Mouse (Mus musculus): ENCODE data around the gene Brms1l.
"Not testable (repeated sequence)": the region's sequence is repeated elsewhere in the genome, so short reads cannot be mapped to it uniquely, and the experiment has no call there.

Brms1l gene

DNA sequence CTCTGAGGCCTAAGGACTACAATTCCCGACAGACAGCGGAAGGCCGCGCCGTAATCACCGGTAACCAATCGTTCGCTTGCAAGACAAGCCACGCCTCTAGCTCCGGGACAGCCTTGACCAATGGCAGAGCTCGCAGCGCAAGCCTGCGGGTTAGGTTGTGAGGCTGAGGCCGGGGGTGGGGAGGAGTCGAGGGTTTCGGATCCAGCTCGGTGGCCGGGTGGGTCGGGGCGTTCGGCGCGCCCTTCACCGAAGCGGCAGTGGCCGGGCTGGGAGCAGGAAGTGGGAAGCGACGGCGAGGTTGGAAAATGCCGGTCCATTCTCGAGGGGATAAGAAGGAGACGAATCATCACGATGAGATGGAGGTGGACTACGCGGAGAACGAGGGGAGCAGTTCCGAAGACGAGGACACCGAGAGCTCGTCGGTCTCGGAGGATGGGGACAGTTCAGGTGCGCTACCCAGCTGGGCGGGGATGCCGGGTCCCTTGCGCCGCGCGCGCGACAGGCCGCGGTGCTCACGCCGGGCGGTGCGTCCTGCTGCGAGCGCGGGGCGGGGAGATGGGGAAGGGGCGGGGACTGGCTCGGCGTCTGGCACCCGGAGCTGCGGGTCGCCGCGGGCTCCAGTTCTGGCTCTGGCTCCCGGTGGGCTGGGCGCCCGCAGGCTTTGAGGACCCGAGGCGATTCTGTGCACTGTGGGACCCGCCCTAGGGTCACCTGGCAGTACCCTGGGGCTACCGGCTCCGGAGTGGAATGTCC lies at the start of gene Brms1l:
TSS of gene Brms1l (plus strand) at position 126 of the 753 bp plus-strand sequence.
- peak; percentile 98 for DNase-seq (ENCODE audit: low spot score)

DNA sequence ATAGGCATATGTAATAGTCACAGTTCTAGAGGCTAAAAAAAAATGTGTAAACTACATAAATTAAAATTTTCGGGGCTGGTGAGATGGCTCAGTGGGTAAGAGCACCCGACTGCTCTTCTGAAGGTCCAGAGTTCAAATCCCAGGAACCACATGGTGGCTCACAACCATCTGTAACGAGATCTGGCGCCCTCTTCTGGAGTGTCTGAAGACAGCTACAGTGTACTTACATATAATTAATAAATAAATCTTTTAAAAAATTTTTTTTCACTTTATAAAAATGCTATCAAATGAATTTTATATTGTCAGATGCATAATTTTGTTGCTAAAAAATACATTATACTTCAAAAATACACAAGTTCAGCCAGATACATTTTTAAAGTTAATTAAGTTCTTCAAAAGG lies 41.6 kb upstream of the Brms1l start:
- DNase-seq (ENCODE audit: low spot score): not testable (repeated sequence)

DNA sequence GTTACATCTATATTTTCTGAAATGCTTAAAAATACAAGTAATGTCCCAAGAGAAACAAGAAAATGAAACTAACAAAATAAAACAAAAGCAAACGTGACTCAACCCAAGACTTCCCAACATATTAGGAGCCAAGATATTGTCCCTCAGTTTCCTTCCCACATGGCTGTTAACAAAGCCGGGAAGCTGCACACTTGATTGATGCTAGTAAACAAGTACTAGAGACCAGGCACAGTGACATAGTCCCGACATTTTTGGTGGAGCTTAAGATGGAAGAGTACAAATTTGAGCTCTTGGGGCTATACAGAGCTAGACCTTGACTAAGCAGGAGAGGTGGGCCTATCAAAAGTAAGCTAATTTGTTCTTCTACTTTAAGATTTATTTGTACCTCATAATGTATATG lies 39.0 kb upstream of the Brms1l start:
- no peak for DNase-seq (ENCODE audit: low spot score)

DNA sequence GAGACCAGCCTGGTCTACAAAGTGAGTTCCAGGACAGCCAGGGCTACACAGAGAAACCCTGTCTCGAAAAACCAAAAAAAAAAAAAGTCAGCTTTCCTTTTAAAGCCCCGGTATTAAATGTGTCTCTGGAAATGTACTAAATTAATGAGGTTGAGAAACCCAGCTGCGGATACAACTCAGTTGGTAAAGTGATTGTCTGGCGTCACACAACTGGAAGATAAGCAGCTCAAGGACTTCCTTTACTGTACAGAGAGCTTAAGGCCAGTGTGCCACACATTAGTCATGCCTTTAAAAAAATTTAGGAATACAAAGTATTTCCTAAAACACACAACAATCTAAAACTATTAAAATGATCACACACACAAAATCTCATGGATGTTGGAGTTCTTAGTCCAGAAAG lies 37.4 kb upstream of the Brms1l start:
- DNase-seq (ENCODE audit: low spot score): no peak

GRCm38 (mm10) chr12:55800144-55800543 lies 36.0 kb upstream of the Brms1l start:
- no peak for DNase-seq (ENCODE audit: low spot score)

DNA sequence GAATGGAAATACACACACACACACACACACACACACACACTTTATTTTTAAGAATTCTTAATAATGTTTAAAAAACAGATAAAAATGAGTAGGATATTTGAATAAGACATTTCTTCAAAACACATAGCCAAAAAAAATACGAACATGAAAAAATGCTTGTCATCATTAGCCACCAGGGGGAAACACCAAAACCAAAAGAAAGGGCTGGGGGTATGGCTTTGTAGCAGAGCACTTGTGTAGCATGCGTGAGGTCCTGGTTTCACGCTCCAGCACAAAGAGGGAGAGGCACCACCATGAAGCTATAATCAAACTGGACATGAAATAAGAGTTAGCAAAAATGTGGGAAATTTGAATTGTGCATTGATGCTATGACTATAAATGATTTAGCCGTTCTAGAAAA lies 35.0 kb upstream of the Brms1l start:
- DNase-seq (ENCODE audit: low spot score): no peak

DNA sequence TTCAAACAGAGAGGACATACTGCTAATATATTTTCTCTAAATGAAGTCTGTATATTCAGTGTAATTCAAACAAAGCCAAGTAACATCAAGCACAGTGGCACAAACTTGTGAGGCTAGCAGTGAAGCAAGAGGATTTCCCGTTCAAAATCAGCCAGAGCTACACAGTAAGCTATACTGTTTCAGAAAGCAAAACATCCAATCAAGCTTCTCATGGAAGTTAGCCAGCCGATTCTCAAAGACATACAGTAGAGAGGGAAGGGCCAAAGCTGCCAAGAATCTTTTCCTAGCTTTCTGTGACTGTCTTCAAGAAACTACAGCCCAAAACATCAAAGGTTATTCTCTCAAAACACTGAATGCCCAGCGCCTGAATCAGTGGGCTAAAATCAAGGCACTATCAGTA lies 31.1 kb upstream of the Brms1l start:
- no peak for DNase-seq (ENCODE audit: low spot score)

- DNase-seq (ENCODE audit: low spot score): no peak
Measured at GRCm38 (mm10) chr12:55816488-55816887, 19.6 kb upstream of the Brms1l start.

- DNase-seq (ENCODE audit: low spot score): no peak
Measured at GRCm38 (mm10) chr12:55820119-55820660, 15.9 kb upstream of the Brms1l start.

DNA sequence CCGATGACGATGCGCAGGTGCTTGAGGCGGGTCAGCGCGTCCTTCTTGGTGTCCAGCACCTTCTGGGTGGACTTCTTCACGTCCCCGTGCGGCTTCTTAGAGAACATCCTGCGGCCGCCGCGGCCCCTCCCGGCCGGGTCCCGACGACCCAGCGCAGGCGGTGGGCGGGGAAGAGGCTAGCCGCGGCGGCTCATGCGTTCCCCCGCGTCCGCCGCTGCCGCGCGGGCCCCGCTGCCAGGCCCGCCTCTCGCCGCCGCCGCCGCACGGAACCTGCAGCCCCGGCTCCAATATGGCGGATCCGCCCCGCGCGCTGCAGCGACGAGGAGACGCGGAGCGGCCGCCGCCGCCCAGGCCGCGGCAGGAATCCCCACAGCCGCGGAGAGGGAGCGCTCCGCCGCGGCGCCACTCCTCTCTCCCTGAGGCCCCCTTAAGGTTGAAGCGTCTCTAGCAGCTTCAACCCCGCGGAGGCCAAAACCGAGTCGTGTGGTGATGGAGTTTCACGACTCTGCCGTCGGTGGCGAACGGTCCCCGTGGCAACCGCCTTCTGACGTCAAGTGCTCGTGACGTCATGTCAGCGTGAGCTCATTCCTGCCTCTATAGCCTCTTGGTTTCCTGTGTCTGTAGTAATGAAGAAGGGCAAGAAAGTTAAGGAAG lies 15.3 kb upstream of the Brms1l start, which contains the start of gene Ralgapa1:
TSS of gene Ralgapa1 (minus strand) at position 507 of the 654 bp plus-strand sequence.
- DNase-seq (ENCODE audit: low spot score): peak; percentile 96

DNA sequence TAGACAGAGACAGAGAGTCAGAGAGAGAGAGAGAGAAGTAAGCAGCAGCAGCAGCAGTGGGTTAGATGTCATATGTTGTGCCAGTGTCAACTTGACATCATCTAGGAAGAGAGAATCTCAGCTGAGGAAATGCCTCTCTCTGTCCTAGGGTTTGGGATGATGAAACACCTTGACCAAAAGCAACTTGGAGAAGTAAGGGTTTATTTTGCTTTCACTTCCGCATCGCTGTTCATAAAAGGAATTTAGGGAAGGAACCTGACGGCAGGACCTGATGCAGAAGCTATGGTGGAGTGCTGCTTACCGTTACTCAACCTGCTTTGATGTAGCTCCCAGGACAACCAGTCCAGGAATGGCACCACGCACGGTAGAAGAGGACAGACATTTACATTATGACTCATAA lies 12.1 kb upstream of the Brms1l start:
- no peak for DNase-seq (ENCODE audit: low spot score)

DNA sequence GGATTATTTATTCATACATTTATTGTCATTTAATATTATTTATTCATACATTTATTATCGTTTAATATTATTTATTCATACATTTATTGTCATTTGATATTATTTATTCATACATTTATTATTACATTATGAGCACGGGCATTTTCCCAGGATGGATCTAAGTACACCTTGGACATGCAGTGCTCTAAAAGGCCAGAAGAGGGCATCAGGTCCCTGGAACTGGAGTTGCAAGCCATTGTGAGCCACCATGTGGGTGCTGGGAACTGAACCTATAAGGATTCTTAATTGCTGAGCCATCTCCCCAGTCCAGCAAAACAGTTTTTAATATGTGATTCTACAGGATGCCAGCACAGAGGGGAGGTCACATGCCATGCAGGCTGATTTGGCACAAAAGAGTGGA lies 10.6 kb upstream of the Brms1l start:
- no peak for DNase-seq (ENCODE audit: low spot score)

DNA sequence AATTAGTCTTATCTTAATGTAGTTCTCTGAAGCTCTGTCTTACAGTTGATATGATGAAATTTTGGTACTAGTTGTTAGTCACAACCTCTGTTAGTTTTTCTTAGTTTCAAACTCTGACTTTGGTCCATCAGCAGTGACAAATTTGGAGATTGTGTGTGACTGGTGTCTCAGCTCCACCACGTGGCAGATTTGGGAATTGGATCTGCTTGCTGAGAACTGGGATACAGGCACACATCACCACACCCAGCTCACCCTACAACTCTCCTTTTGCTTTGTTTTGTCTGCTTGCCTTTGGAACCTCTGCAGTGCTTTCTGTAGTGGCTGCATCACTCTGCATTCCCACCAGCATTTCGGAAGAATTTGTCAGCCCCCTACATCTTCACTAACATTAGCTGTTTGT lies 5.0 kb upstream of the Brms1l start:
- DNase-seq (ENCODE audit: low spot score): peak; percentile 64

GRCm38 (mm10) chr12:55832961-55833360 lies 3.2 kb upstream of the Brms1l start:
- DNase-seq (ENCODE audit: low spot score): no peak

DNA sequence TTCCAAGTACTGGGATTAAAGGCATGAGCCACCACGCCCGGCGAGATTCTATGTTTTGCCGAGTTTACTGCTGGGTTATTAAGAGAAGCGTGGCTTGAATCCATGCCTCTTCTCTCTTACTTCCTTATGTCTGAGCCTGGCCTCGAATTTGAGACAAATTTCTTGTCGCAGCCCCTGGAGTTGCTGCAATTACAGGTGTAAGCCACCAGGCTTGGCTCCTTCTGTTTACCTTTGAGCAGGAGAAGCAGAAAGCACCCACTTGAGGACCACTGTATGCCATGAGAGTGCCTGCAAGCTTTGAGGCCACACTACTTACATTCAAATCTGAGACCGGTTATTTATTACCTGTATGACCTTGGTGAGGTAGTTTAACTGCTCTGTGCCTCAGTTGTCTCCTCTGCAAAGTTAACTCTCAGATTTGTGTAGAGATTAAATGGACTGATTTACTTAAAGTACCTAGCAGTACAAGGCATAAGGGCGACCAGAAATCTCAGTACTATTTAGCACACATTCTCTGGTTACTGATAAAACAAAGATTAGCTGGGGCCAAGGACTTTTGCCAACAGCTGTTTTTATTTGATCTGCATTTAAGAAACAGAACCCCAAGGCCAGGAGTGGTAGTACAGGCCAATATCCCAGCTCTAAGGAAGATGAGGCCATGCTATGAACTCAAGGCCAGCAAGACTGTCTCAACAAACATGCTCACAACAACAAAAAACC lies 2.1 kb upstream of the Brms1l start:
- DNase-seq (ENCODE audit: low spot score): no peak

GRCm38 (mm10) chr12:55834891-55835290 lies 1.2 kb upstream of the Brms1l start:
- no peak for DNase-seq (ENCODE audit: low spot score)

DNA sequence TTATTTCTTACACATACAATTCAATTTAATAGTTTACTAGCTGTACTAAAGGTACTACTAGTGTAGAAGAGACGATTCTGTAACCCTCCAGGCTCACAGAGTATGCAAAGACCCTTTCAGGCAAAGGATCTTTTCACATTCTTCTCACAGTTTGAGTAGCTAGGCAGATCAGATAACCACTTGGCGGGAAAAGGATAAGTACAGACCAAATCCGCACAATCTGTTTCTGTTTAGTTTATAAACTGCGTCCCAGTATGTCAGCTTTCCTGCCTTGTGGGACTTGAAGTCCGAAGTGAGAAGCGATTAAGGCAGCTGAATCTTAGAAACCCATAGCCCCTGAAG lies 296 bp upstream of the Brms1l start:
- no peak for DNase-seq (ENCODE audit: low spot score)

DNA sequence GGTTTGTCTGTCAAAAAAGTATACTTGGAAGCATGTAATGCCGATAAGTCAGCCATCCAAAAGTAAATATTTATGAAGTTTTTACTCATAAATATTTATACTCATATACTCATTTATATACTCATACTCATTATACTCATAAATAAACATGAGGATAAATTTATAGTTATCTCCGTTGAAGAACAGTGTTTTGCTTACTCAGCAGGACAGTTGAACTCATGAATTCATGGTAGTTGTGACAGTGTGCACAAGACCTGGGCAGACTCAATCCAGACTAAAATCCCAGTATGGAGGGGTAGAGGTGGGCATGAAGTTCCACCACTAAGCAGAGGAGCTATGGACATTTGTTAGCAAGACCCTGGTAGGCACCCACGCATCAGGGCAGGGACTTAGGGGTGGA lies 1.4 kb downstream of the Brms1l start:
- no peak for DNase-seq (ENCODE audit: low spot score)

DNA sequence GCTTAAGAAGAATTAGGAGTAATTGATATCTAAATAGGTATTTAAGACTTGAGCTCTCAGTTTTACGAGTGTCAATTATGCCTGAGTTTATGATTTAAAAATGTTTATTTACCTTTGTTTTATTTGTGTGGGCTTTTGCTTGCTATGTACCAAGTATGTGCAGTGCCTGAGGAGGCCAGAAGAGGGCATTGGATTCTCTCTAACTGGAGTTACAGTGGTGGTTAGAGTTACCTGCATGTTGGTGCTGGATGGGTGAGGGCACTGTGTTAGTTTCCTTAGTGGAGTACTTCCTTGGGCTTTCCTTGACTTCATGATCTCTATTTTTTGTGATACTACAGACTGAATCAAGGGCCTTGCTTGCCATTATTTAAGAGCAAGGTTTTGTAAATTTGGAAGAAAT lies 10.6 kb downstream of the Brms1l start:
- DNase-seq (ENCODE audit: low spot score): no peak

DNA sequence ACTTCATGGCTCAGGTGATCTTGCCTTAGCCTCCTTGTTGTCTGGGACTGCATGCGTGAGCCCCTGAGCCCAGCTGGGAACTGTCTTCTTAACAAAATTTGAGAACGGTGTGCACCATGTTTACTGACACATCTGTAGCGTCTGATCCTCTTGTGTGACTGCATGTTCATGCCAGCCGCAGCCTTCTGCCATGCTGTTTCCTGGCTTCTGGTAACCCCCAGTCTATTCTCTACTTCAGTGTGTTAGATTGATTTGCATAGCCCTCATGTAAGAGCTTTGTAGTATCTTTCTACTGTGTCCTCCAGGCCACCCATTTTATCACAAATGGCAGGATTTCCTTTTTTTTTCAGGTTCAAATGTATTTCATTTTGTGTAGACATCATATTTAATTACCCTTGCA lies 11.7 kb downstream of the Brms1l start:
- DNase-seq (ENCODE audit: low spot score): no peak

DNA sequence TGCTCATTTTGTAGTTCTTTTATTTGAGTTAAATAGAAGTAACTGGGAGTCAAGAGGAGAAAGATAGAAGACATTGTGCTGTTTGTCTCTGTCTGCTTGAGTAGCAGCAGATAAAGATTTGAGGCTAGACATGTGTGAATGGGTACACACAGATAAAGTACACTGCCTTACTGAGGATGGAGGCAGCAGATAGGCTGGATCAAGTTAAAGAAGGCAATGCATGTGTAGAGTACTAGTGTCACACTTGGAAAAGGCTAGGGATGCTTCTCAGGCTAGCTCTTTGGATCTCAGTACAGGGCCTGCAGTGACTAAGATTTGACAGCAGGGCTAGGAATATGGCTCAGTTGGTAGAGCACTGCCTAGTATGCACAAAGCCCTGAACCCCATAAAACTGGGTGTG lies 14.5 kb downstream of the Brms1l start:
- no peak for DNase-seq (ENCODE audit: low spot score)

DNA sequence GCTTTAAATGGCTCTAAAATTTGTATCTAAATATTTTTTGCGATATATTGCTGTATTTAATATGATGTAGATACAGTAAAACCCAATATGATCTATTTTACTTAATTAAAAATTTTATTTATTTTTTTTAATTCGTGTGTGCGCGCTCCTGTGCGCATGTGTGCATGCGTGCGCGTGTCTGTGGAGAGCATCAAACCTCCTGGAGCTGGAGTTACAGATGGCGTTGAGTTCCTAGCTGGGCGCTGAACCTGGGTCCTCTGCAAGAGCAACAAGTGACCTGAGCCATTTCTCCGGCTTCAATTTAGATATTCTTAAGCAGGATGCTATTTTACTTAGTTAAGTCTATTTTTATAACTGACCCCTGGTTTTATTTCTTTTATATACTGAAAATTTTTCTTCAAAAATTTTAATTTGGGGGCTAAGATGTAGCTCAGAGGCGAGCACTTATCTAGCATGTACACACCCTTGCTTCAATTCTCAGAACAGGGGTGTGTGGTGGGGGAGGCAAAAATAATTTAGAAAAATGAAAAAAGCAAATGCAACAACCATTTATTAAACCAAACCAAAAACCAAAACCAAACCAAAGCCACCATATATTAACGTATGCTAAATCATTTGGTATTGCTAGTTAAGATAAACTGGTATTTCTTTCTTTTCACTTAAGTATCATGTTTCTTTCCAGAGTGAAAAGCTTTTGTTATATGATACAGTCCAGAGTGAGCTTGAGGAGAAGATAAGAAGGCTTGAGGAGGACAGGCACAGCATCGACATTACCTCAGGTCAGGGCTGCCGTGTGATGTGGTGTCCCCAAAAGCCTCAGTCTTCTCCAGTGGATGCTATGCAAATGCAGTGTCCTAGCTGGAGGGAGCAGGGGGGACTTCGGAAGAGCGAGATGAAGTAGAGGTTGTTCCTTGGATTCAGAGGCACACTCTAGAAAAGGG lies 23.6 kb downstream of the Brms1l start:
- DNase-seq (ENCODE audit: low spot score): no peak

Measured in MN1 (cell line).